Mouse (Mus musculus): ENCODE data around the gene Anxa3.

- no peak for TF ChIP-seq CTCF (IDR thresholded peaks at IDR 0.05; ENCODE audit: borderline replicate concordance, extremely low read depth, insufficient read depth, insufficient read length)
- TF ChIP-seq POLR2A (IDR thresholded peaks at IDR 0.05; ENCODE audit: borderline replicate concordance, extremely low read depth, insufficient read depth, insufficient read length, poor library complexity, severe bottlenecking) = no peak
Observed at GRCm38 (mm10) chr5:96762021-96762420, 31.1 kb upstream of the Anxa3 start.

All from brain, embryonic 14.5 days (tissue).